In genomic region chr15:83857129-83857528, GRCm38 (mm10) we compare ENCODE assay signal across 8 mouse cellular contexts.
A peak's percentile ranks its signal among the peaks of the same experiment; 100 is the strongest.
DNase-seq lines count a peak whose midpoint lies in the region; ATAC-seq lines count a peak whose summit lies in the region.

No protein-coding gene starts in this region.

- 21% methylated on average over 8 of the region's 8 CpGs for WGBS in embryonic facial prominence, embryonic 11.5 days

- ATAC-seq in embryonic facial prominence, embryonic 11.5 days (replicated peaks; ENCODE audit: insufficient number of reproducible peaks, low FRiP score, low TSS enrichment, low read depth): no peak

- H3K27me3 ChIP-seq in embryonic facial prominence, embryonic 11.5 days (ENCODE audit: control insufficient read depth, insufficient read depth, low read length): no peaks in the 10 kb centered on the region

- no peak overlapping the region for H3K4me3 ChIP-seq in embryonic facial prominence, embryonic 11.5 days (ENCODE audit: low read depth, low read length)

- intact Hi-C loops in heart, postnatal 14 days (cut with DNase I): loop anchor here (1.0 to 5.0 kb wide), 2 partner anchors 197 to 775 kb away; no protein-coding TSS in a partner anchor
- intact Hi-C loops in left cerebral cortex, postnatal 25 days (cut with DNase I): loop anchor here (1.0 to 5.0 kb wide), 3 partner anchors 40 to 197 kb away; no protein-coding TSS in a partner anchor

- H3K9me3 ChIP-seq in embryonic facial prominence, embryonic 11.5 days (replicated peaks; ENCODE audit: control insufficient read depth, low read length): no peaks in the 10 kb centered on the region

- no peak overlapping the region for H3K27ac ChIP-seq in embryonic facial prominence, embryonic 11.5 days (replicated peaks; ENCODE audit: low read depth, low read length)

- no peak overlapping the region for H3K4me2 ChIP-seq in embryonic facial prominence, embryonic 11.5 days (ENCODE audit: low read depth, low read length)

- peak; percentile 41 for DNase-seq in ovary, postnatal 10 days (ENCODE audit: low spot score)
- no peak for DNase-seq in ovary, adult 18-20 months (ENCODE audit: low spot score)
- DNase-seq in adrenal gland, postnatal 36 days: peak; percentile 70 to 74
- peak; percentile 72 for DNase-seq in embryonic facial prominence, embryonic 11.5 days (ENCODE audit: low spot score)
- DNase-seq in heart, postnatal 14 days: peak; percentile 68 to 77
- peak; percentile 79 to 83 for DNase-seq in left cerebral cortex, postnatal 25 days (ENCODE audit: low spot score in 2 of 2)
- peak; percentile 84 for DNase-seq in retina, embryonic 14.5 days (ENCODE audit: low spot score)
- DNase-seq in spleen, postnatal 14 days (ENCODE audit: low spot score in 2 of 2): no peak

- no peaks in the 10 kb centered on the region for H3K36me3 ChIP-seq in embryonic facial prominence, embryonic 11.5 days (replicated peaks; ENCODE audit: control insufficient read depth, insufficient read depth, low read depth, low read length)

- no peaks in the 10 kb centered on the region for H3K4me1 ChIP-seq in embryonic facial prominence, embryonic 11.5 days (ENCODE audit: control insufficient read depth, insufficient read depth, low read length)

- H3K9ac ChIP-seq in embryonic facial prominence, embryonic 11.5 days (replicated peaks; ENCODE audit: low read length): no peak overlapping the region

Comparison
In these comparisons a context has a peak if more than half of its experiments do, and no peak if none do; other contexts are left out.
1. DNase-seq: peak in ovary, postnatal 10 days (single experiment), adrenal gland, postnatal 36 days (2 of 2), embryonic facial prominence, embryonic 11.5 days (single experiment), heart, postnatal 14 days (2 of 2), left cerebral cortex, postnatal 25 days (2 of 2) and retina, embryonic 14.5 days (single experiment); none in ovary, adult 18-20 months (single experiment) and spleen, postnatal 14 days (0 of 2).